9 mouse cellular contexts compared by ENCODE assay signal in the genomic region with DNA sequence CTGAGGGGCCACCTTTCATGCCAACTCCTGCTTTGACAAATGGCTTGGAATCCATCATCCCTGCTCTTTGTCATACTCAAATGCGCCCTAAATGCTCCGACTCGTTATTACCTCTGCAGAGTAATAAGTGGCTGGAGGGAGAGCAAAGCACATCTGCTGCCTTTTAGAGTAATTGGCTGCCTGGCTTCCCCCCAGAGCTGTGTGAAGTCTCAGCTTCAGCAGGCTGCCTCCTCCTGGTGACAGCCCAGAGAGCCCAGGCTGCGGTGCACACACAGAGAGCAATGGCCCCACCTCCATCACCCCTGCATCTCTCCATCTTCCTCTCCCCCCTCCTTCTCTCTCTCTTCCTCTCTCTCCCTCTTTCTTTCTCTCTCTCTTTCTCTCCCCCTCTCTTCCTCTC. TPM values are rescaled to one million over a fixed set of nuclear protein-coding genes. Genes with fewer than 3 reads are reported as not detected.
DNase-seq lines count a peak whose midpoint lies in the region; ATAC-seq lines count a peak whose summit lies in the region.
"Had no signal": no experiment of that assay in that cellular context is flagged by ENCODE, and none has a peak within 500 bp of the region (broad histone marks: within the 10 kb centered on the region; RNA-seq: fewer than 3 reads in every experiment).

No protein-coding gene starts in this region.

- WGBS in hindbrain, embryonic 12.5 days, result 15% methylated on average over 4 of the region's 4 CpGs
- WGBS in neural tube, embryonic 15.5 days, result 19% methylated on average over 4 of the region's 4 CpGs

- H3K9ac ChIP-seq in hindbrain, embryonic 12.5 days, result peak overlapping the region; percentile 18; the same call in 1 of the 2 replicates
- H3K9ac ChIP-seq in neural tube, embryonic 15.5 days (replicated peaks), result no peak overlapping the region

- H3K27me3 ChIP-seq in hindbrain, embryonic 12.5 days, result no peaks in the 10 kb centered on the region
- no peaks in the 10 kb centered on the region for H3K27me3 ChIP-seq in neural tube, embryonic 15.5 days (replicated peaks)

- peak overlapping the region; percentile 2; the same call in 1 of the 2 replicates for H3K4me2 ChIP-seq in hindbrain, embryonic 12.5 days (replicated peaks)
- peak overlapping the region; percentile 38 for H3K4me2 ChIP-seq in neural tube, embryonic 15.5 days
- H3K4me2 ChIP-seq: heart, embryonic 11.5 days had no signal

- DNase-seq in heart, postnatal 4 days, result peak; percentile 21
- no peak for DNase-seq in heart, adult 8-10 months (ENCODE audit: low spot score)
- DNase-seq in embryo, embryonic 10.5 days (ENCODE audit: low spot score), result peak; percentile 52
- no peak for DNase-seq in natural killer cell, adult 2 months (ENCODE audit: low spot score in 2 of 2)
- DNase-seq in cerebellum, postnatal 36 days, result no peak

- no peaks in the 10 kb centered on the region for H3K36me3 ChIP-seq in hindbrain, embryonic 12.5 days
- no peaks in the 10 kb centered on the region for H3K36me3 ChIP-seq in neural tube, embryonic 15.5 days

- H3K9me3 ChIP-seq in hindbrain, embryonic 12.5 days (replicated peaks), result no peaks in the 10 kb centered on the region
- H3K9me3 ChIP-seq in neural tube, embryonic 15.5 days (replicated peaks), result no peaks in the 10 kb centered on the region

- no peak overlapping the region for H3K4me3 ChIP-seq in hindbrain, embryonic 12.5 days
- no peak overlapping the region for H3K4me3 ChIP-seq in neural tube, embryonic 15.5 days (replicated peaks)

- ATAC-seq in hindbrain, embryonic 12.5 days (ENCODE audit: low FRiP score), result peak; percentile 69
- peak; percentile 60 for ATAC-seq in neural tube, embryonic 15.5 days (ENCODE audit: low FRiP score)
- no peak for ATAC-seq in megakaryocyte, adult 5-6 weeks (ENCODE audit: poor library complexity, severe bottlenecking)

- H3K27ac ChIP-seq in hindbrain, embryonic 12.5 days, result peak overlapping the region; percentile 67
- H3K27ac ChIP-seq in neural tube, embryonic 15.5 days (replicated peaks), result peak overlapping the region; percentile 74

- H3K4me1 ChIP-seq in hindbrain, embryonic 12.5 days, result peaks cover 31% of the 10 kb centered on the region
- peaks cover 38% of the 10 kb centered on the region for H3K4me1 ChIP-seq in neural tube, embryonic 15.5 days

RNA-seq across cellular contexts. Expression of a gene that starts 25.5 kb away (rescaled TPM):
- not detected for total RNA-seq in heart, postnatal 4 days (2021)
- total RNA-seq in heart, adult 8-10 months (2022), result under 1 TPM; 0.23 to 0.56 (median 0.44) TPM
- polyA plus RNA-seq in hindbrain, embryonic 12.5 days (2016; fragmentation: Nextera tagmentation; extraction: Ambion mirVana), result 5.3 and 6.7 TPM in 2 replicates
- 25.2 and 31.0 TPM in 2 replicates for polyA plus RNA-seq in neural tube, embryonic 15.5 days (2015; fragmentation: Nextera tagmentation; extraction: Ambion mirVana)
- 0.13 and 0.27 TPM in 2 replicates for total RNA-seq in megakaryocyte, adult 5-6 weeks (2015)
- not detected in 2 replicates for total RNA-seq in megakaryocyte, adult 5-6 weeks (2017)

Comparison
In these comparisons a context has a peak if more than half of its experiments do, and no peak if none do; other contexts are left out.
1. DNase-seq: peak in heart, postnatal 4 days (single experiment) and embryo, embryonic 10.5 days (single experiment); none in heart, adult 8-10 months (single experiment), natural killer cell, adult 2 months (0 of 2) and cerebellum, postnatal 36 days (0 of 2).